Mouse (Mus musculus): ENCODE measurements around the gene Bcl2a1d. TPM values are rescaled to one million over a fixed set of nuclear protein-coding genes. Genes with fewer than 3 reads are reported as not detected.
"Not testable (repeated sequence)": the region's sequence is repeated elsewhere in the genome, so short reads cannot be mapped to it uniquely, and the experiment has no call there.

The Bcl2a1d gene
- polyA plus RNA-seq, 1 experiment from 2014 or later = 0.25 TPM

DNA sequence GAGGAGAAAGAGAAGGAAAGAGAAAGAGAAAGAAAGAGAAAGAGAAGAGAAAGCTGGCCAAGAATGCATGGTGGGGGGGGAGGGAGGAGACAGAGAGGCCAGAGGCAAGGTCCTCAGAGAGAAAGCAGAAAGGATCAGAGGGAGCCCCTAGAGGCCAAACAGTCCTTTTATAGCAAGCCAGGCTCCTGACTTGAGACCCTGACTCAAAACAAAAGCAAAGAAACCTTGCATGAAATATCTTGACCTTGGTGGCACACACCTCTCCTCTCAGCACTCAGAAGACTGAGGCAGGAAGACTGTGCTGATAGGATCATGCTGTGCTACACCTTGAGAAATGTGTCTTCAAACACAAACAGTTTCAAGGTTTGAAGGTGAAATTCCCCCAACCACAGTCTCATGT, 10.1 kb downstream of the Bcl2a1d start:
- not testable (repeated sequence) for DNase-seq; H3K27ac ChIP-seq (replicated peaks; ENCODE audit: low read depth, low read length); H3K27me3 ChIP-seq (ENCODE audit: control insufficient read depth, insufficient read depth, low read length); H3K4me2 ChIP-seq (ENCODE audit: low read length); ATAC-seq (ENCODE audit: low FRiP score, low TSS enrichment); H3K9ac ChIP-seq (replicated peaks; ENCODE audit: low read length); H3K4me3 ChIP-seq (replicated peaks; ENCODE audit: low read depth, low read length); H3K36me3 ChIP-seq (ENCODE audit: control insufficient read depth, insufficient read depth, low read length); H3K4me1 ChIP-seq (ENCODE audit: control insufficient read depth, insufficient read depth, low read length); H3K9me3 ChIP-seq (ENCODE audit: control insufficient read depth, low read length)

DNA sequence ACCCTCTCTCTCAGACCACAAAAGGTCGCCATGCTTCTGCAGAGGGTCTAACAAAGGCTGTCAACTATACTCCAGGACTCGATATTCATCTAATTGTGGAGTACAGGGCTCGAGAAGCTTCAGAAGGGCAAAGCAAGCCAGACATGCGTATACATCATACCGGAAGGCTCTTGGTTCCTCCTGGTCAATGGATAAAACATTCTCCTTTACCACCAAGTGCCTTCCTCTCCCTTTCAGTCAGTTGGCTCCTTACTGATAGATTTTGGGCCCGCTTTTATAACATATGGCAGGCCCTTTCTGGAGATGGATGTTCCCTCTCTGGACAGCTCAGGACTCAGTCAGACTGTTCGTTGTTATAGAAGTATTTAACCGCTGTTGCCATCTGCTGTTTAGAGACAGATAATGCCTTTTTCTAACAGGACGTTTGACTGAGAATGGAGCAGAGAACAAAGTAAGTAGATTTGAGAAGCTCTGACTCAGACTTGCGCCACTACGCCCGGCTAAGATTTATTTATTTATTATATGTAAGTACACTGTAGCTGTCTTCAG, 11.7 kb downstream of the Bcl2a1d start, which contains the start of gene Mthfsl:
Mthfsl (minus strand) TSS at position 308 of the 549 bp plus-strand sequence.
- not testable (repeated sequence) for H3K36me3 ChIP-seq (ENCODE audit: control insufficient read depth, insufficient read depth, low read length); H3K27me3 ChIP-seq (ENCODE audit: control insufficient read depth, insufficient read depth, low read length); H3K4me1 ChIP-seq (ENCODE audit: control insufficient read depth, insufficient read depth, low read length); H3K9me3 ChIP-seq (ENCODE audit: control insufficient read depth, low read length)
- Histone ChIP-seq H3K9ac (replicated peaks; ENCODE audit: low read length) (peak within 1 kb of the TSS; percentile 42; the same call in 1 of the 2 replicates), H3K4me3 (replicated peaks; ENCODE audit: low read depth, low read length) (peak within 1 kb of the TSS; percentile 33), H3K27ac (replicated peaks; ENCODE audit: low read depth, low read length) (peak within 1 kb of the TSS; percentile 80), H3K4me2 (ENCODE audit: low read length) (peak within 1 kb of the TSS; percentile 52)
- peak; percentile 41 for DNase-seq
- peak; percentile 57 for ATAC-seq (ENCODE audit: low FRiP score, low TSS enrichment)
- 29% methylated on average over 11 of the region's 12 CpGs for WGBS

DNA sequence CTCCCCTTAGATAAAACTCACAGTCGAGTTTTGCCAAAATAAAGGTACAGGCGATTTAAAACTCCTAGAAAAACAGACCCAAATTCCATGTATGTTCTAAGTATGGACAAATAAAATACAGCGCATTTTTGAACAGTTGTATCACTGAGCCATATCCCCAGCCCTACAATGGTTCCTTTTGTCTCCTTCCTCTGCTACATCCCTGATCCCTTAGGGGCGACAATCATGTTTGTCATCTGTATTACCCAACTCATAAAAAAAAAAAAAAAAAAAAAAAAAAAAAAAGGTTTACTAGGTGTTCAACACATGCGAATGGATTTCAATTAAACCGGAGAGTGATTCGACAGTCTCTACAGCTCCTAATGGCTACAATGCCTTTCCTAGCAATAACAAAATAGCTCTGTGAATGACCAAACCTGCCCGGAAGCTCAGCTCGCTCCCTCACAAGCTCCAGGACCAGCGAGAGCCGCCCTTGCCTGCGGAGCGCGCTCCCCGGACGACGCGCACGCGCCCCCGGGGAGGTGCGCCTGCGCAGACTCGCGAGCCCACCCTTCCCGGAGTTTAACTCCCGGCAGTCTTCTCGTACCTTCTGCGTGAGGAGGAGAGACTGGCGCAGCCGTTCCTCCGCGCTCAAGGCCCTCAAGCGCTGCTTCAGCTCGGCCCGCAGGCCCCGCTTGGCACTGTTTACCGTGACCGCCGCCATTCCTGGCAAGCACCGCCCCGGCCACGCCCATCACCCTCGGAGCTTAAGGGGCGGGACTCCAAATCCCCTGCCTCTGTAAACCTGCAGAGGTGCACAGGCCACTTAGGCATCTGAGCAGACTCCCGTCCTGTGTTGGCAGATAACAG, 12.4 kb downstream of the Bcl2a1d start:
- not testable (repeated sequence) for H3K36me3 ChIP-seq (ENCODE audit: control insufficient read depth, insufficient read depth, low read length); H3K9me3 ChIP-seq (ENCODE audit: control insufficient read depth, low read length); H3K4me1 ChIP-seq (ENCODE audit: control insufficient read depth, insufficient read depth, low read length); H3K27me3 ChIP-seq (ENCODE audit: control insufficient read depth, insufficient read depth, low read length)
- WGBS = 11% methylated on average over 11 of the region's 46 CpGs
- peak; percentile 67 for DNase-seq
- peak overlapping the region; percentile 52 for H3K4me2 ChIP-seq (ENCODE audit: low read length)
- peak overlapping the region; percentile 42; the same call in 1 of the 2 replicates for H3K9ac ChIP-seq (replicated peaks; ENCODE audit: low read length)
- H3K27ac ChIP-seq (replicated peaks; ENCODE audit: low read depth, low read length) = peak overlapping the region; percentile 70
- peak; percentile 93 for ATAC-seq (ENCODE audit: low FRiP score, low TSS enrichment)
- H3K4me3 ChIP-seq (replicated peaks; ENCODE audit: low read depth, low read length) = peak overlapping the region; percentile 33

DNA sequence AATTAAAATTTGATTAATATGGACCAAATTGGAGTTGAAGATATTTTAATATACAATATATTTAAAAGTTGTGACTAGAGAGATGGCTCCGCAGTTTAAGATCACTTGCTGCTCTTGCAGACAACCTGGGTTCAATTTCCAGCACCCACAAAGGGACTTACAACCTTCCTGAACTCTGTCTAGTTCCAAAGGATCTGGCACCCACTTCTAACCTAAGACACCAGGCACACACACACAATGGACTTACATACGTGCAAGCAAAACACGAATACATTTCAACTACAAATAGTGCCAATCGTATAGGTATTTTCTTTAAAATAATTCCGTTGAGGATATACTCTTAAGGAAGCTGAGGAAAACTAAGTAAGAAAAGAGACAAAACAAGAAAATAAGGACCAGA, 13.1 kb downstream of the Bcl2a1d start:
- not testable (repeated sequence) for H3K27ac ChIP-seq (replicated peaks; ENCODE audit: low read depth, low read length)
- peak; percentile 2 for DNase-seq

DNA sequence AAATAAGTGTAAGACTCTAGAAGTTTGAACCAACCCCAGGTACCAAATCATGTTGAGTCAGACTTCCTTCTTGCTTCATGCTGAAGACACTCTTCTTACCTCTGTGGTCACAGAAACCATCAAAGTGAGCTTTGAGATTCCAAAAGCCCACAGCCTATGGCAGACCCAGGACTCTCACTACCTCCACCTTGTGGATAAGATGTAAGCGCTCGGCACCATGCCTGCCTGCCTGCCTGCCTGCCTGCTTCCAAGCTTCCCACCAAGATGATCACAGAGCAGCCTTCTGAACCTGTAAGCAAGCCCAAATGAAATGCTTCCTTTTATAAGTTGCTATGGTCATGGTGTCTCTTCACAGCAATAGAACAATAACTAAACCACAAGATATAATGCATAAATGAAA, 13.6 kb downstream of the Bcl2a1d start:
- not testable (repeated sequence) for H3K4me1 ChIP-seq (ENCODE audit: control insufficient read depth, insufficient read depth, low read length); H3K4me2 ChIP-seq (ENCODE audit: low read length); H3K27me3 ChIP-seq (ENCODE audit: control insufficient read depth, insufficient read depth, low read length); H3K36me3 ChIP-seq (ENCODE audit: control insufficient read depth, insufficient read depth, low read length); H3K4me3 ChIP-seq (replicated peaks; ENCODE audit: low read depth, low read length); H3K9ac ChIP-seq (replicated peaks; ENCODE audit: low read length); H3K27ac ChIP-seq (replicated peaks; ENCODE audit: low read depth, low read length); H3K9me3 ChIP-seq (ENCODE audit: control insufficient read depth, low read length)
- DNase-seq (peak; percentile 27), ATAC-seq (ENCODE audit: low FRiP score, low TSS enrichment) (peak; percentile 15; the same call in 1 of the 2 replicates)
- WGBS = 26% methylated on average over 2 of the region's 2 CpGs

More for the DNA sequence above, 13.1 kb downstream of the Bcl2a1d start:
- not testable (repeated sequence) for H3K9ac ChIP-seq (replicated peaks; ENCODE audit: low read length); ATAC-seq (ENCODE audit: low FRiP score, low TSS enrichment); H3K27me3 ChIP-seq (ENCODE audit: control insufficient read depth, insufficient read depth, low read length); H3K4me1 ChIP-seq (ENCODE audit: control insufficient read depth, insufficient read depth, low read length); H3K36me3 ChIP-seq (ENCODE audit: control insufficient read depth, insufficient read depth, low read length); H3K9me3 ChIP-seq (ENCODE audit: control insufficient read depth, low read length)
- Histone ChIP-seq H3K4me3 (replicated peaks; ENCODE audit: low read depth, low read length) (peak overlapping the region; percentile 33; the same call in 1 of the 2 replicates), H3K4me2 (ENCODE audit: low read length) (peak overlapping the region; percentile 52)
- WGBS = 70% methylated on average over 4 of the region's 5 CpGs

DNA sequence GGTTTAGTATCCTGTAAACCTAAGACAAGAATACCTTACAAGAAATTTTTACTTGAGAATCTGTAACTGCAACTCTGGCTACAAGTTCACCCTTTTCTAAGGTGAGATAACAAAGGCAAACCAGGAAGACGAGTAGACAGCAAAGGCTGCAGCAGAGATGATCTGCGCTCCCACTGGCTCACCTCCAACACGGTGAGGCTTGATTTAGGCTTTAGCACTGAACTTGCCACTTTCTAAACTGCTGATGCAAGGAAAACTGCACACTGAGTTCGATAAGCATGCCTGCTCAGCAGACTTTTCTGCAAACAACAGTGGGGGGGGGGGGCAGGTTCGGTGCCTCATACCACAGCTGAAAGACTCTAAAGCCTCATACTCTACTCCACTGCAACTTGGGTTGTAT, 17.2 kb downstream of the Bcl2a1d start:
- H3K36me3 ChIP-seq (ENCODE audit: control insufficient read depth, insufficient read depth, low read length); DNase-seq; H3K4me1 ChIP-seq (ENCODE audit: control insufficient read depth, insufficient read depth, low read length); H3K9me3 ChIP-seq (ENCODE audit: control insufficient read depth, low read length); H3K4me3 ChIP-seq (replicated peaks; ENCODE audit: low read depth, low read length); H3K27me3 ChIP-seq (ENCODE audit: control insufficient read depth, insufficient read depth, low read length); H3K9ac ChIP-seq (replicated peaks; ENCODE audit: low read length); H3K27ac ChIP-seq (replicated peaks; ENCODE audit: low read depth, low read length); H3K4me2 ChIP-seq (ENCODE audit: low read length); ATAC-seq (ENCODE audit: low FRiP score, low TSS enrichment): not testable (repeated sequence)
- WGBS = 83% methylated on average over 5 of the region's 5 CpGs

DNA sequence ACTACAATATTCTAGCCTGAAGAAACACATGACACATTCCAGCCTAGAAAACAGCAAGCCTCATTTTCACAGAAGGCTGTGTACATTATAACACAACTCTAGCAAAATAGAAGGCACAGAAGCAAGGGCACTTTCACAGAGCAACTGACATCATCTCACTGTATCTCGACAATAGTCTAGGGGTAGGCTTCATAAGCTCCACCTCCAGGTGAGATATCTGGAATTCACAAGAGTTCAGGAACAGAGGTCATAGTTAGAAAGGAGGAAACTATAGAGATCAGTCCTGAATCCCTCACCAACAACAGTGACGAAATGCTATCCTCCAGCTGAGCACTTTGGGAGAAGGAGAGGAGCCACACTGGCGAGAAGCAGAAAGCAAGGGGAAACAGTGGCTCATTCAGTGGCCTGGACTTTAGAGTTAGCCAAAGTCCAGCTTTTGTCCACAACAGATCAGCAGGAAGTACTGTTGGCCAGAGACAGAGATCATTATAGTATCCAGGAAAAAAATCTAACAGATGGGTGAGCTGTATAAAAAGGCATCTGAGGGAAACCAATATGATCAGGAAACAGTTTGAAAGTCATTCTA, 19.5 kb downstream of the Bcl2a1d start:
- not testable (repeated sequence) for H3K4me1 ChIP-seq (ENCODE audit: control insufficient read depth, insufficient read depth, low read length); H3K9me3 ChIP-seq (ENCODE audit: control insufficient read depth, low read length); ATAC-seq (ENCODE audit: low FRiP score, low TSS enrichment); H3K36me3 ChIP-seq (ENCODE audit: control insufficient read depth, insufficient read depth, low read length); DNase-seq; H3K27ac ChIP-seq (replicated peaks; ENCODE audit: low read depth, low read length); H3K4me3 ChIP-seq (replicated peaks; ENCODE audit: low read depth, low read length); H3K27me3 ChIP-seq (ENCODE audit: control insufficient read depth, insufficient read depth, low read length); H3K9ac ChIP-seq (replicated peaks; ENCODE audit: low read length); H3K4me2 ChIP-seq (ENCODE audit: low read length)
- WGBS = 89% methylated on average over 3 of the region's 3 CpGs

DNA sequence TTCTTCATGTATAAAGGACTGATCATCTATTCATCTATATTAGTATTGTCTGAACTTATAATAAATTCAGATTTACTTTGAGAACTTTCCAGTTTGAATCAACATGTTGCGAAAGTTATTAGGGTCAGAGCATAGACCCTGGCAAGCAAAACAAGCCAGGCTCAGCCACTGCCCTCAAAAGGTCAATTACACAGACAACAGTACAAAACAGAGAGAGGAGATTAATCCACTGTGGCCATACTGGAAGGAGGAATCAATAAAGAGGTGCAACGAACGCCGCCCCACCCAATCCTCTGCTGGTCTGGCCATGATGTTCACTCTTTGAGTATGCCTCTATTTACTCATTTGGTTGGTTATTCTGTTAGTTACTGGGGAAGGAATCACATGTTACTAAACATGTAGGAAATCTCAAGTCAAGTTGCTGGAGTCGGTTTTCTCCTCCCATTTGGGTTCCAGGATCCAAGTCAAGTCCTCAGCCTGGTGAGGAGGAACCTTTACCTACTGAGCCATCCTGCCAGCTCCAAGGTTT, 20.7 kb downstream of the Bcl2a1d start:
- not testable (repeated sequence) for H3K4me3 ChIP-seq (replicated peaks; ENCODE audit: low read depth, low read length); H3K4me1 ChIP-seq (ENCODE audit: control insufficient read depth, insufficient read depth, low read length); DNase-seq; H3K36me3 ChIP-seq (ENCODE audit: control insufficient read depth, insufficient read depth, low read length); ATAC-seq (ENCODE audit: low FRiP score, low TSS enrichment); H3K27me3 ChIP-seq (ENCODE audit: control insufficient read depth, insufficient read depth, low read length); H3K27ac ChIP-seq (replicated peaks; ENCODE audit: low read depth, low read length); H3K9ac ChIP-seq (replicated peaks; ENCODE audit: low read length); H3K4me2 ChIP-seq (ENCODE audit: low read length); H3K9me3 ChIP-seq (ENCODE audit: control insufficient read depth, low read length)
- WGBS = 90% methylated on average over 4 of the region's 5 CpGs
